Comparison of ENCODE assay signal across 8 mouse cellular contexts in genomic region chr19:61140342-61141206, GRCm38 (mm10). TPM values are rescaled to one million over a fixed set of nuclear protein-coding genes. Genes with fewer than 3 reads are reported as not detected.
DNase-seq lines count a peak whose midpoint lies in the region; ATAC-seq and TF ChIP-seq lines count a peak whose summit lies in the region.

Gene Zfp950, minus strand, starts transcription at chr19:61140840.

- under 1% methylated on average over 18 of the region's 18 CpGs for WGBS in forebrain, embryonic 16.5 days
- under 1% methylated on average over 18 of the region's 18 CpGs for WGBS in lung, embryonic 14.5 days
- under 1% methylated on average over 18 of the region's 18 CpGs for WGBS in olfactory bulb, adult 2 months
- under 1% methylated on average over 18 of the region's 18 CpGs for WGBS in thymus, adult 2 months

- H3K9ac ChIP-seq in forebrain, embryonic 16.5 days (replicated peaks; ENCODE audit: low read depth, low read length) = peak within 1 kb of the TSS; percentile 70
- H3K9ac ChIP-seq in lung, embryonic 14.5 days = peak within 1 kb of the TSS; percentile 77

- intact Hi-C loops in heart, postnatal 36 days (cut with DNase I) = loop anchor here (5.0 kb wide), 1 partner anchor 253 kb away; the partner anchor contains the start of gene Grk5

- no peak within 1 kb of the TSS for H3K27ac ChIP-seq in forebrain, embryonic 16.5 days (ENCODE audit: low read length)
- H3K27ac ChIP-seq in layer of hippocampus, adult 2 months = peak within 1 kb of the TSS; percentile 88
- peak within 1 kb of the TSS; percentile 39; the same call in 1 of the 2 replicates for H3K27ac ChIP-seq in lung, embryonic 14.5 days (ENCODE audit: low read depth)
- H3K27ac ChIP-seq in olfactory bulb, adult 2 months (ENCODE audit: insufficient read depth, low read depth, low read length) = no peak within 1 kb of the TSS
- H3K27ac ChIP-seq in thymus, adult 2 months (ENCODE audit: control insufficient read depth, insufficient read depth, low read length) = peak within 1 kb of the TSS; percentile 51

- no peak for TF ChIP-seq CTCF in G1E (IDR thresholded peaks at IDR 0.05; ENCODE audit: low read depth, low read length)
- no peak for TF ChIP-seq CTCF in layer of hippocampus, adult 2 months (conservative IDR thresholded peaks at IDR 0.05)
- no peak for TF ChIP-seq CTCF in lung, embryonic 14.5 days (IDR thresholded peaks at IDR 0.05; ENCODE audit: low read depth)
- no peak for TF ChIP-seq CTCF in olfactory bulb, adult 2 months (IDR thresholded peaks at IDR 0.05; ENCODE audit: insufficient read depth, low read depth, low read length)
- no peak for TF ChIP-seq CTCF in thymus, adult 2 months (IDR thresholded peaks at IDR 0.05; ENCODE audit: borderline replicate concordance, control insufficient read depth, extremely low read depth, insufficient read depth, low read length, poor library complexity)

- ATAC-seq in G1E (ENCODE audit: extremely low read depth, insufficient number of reproducible peaks, low FRiP score, poor library complexity, severe bottlenecking) = peak; percentile 100
- peak; percentile 100 for ATAC-seq in forebrain, embryonic 16.5 days
- ATAC-seq in lung, embryonic 14.5 days (ENCODE audit: insufficient read depth) = peak; percentile 100

- H3K4me3 ChIP-seq in G1E (ENCODE audit: low read depth, low read length) = peak within 1 kb of the TSS; percentile 78
- peak within 1 kb of the TSS; percentile 69 for H3K4me3 ChIP-seq in forebrain, embryonic 16.5 days (replicated peaks; ENCODE audit: low read length)
- H3K4me3 ChIP-seq in layer of hippocampus, adult 2 months = peak within 1 kb of the TSS; percentile 88
- H3K4me3 ChIP-seq in lung, embryonic 14.5 days (ENCODE audit: low read depth, low read length) = peak within 1 kb of the TSS; percentile 74
- H3K4me3 ChIP-seq in olfactory bulb, adult 2 months (ENCODE audit: insufficient read depth, low read depth, low read length) = peak within 1 kb of the TSS; percentile 70
- peak within 1 kb of the TSS; percentile 69 for H3K4me3 ChIP-seq in thymus, adult 2 months (ENCODE audit: control insufficient read depth, insufficient read depth, low read length)

- TF ChIP-seq POLR2A in olfactory bulb, adult 2 months (IDR thresholded peaks at IDR 0.05; ENCODE audit: insufficient read depth, low read depth, low read length) = no peak; the same call in 1 of the 2 replicates
- no peak for TF ChIP-seq POLR2A in thymus, adult 2 months (IDR thresholded peaks at IDR 0.05; ENCODE audit: control insufficient read depth, extremely low read depth, insufficient read depth, low read length, poor library complexity)

- DNase-seq in G1E (ENCODE audit: low spot score) = peak; percentile 85
- peak; percentile 76 to 91 for DNase-seq in cerebellum, adult 18-20 months
- peak; percentile 76 to 80 for DNase-seq in heart, postnatal 36 days
- peak; percentile 74 to 92 for DNase-seq in layer of hippocampus, adult 2 months (ENCODE audit: low spot score in 2 of 2)
- peak; percentile 92 for DNase-seq in lung, embryonic 14.5 days
- peak; percentile 83 for DNase-seq in thymus, adult 2 months

- H3K9me3 ChIP-seq in G1E (replicated peaks) = no peaks in the 10 kb centered on the region
- H3K9me3 ChIP-seq in forebrain, embryonic 16.5 days (ENCODE audit: control insufficient read depth, low read length) = no peaks in the 10 kb centered on the region
- no peaks in the 10 kb centered on the region for H3K9me3 ChIP-seq in lung, embryonic 14.5 days (ENCODE audit: low read depth, low read length)

- H3K36me3 ChIP-seq in G1E (replicated peaks) = peaks cover 6% of the 10 kb centered on the region
- H3K36me3 ChIP-seq in forebrain, embryonic 16.5 days (ENCODE audit: control insufficient read depth, insufficient read depth) = no peaks in the 10 kb centered on the region
- H3K36me3 ChIP-seq in lung, embryonic 14.5 days (ENCODE audit: insufficient read depth) = no peaks in the 10 kb centered on the region
- H3K36me3 ChIP-seq in thymus, adult 2 months (ENCODE audit: control insufficient read depth, insufficient read depth, low read length) = no peaks in the 10 kb centered on the region

- H3K4me2 ChIP-seq in forebrain, embryonic 16.5 days (ENCODE audit: low read length) = peak within 1 kb of the TSS; percentile 87
- H3K4me2 ChIP-seq in lung, embryonic 14.5 days = peak within 1 kb of the TSS; percentile 68

- H3K4me1 ChIP-seq in G1E (ENCODE audit: insufficient read depth, low read depth, low read length) = peaks cover 16% of the 10 kb centered on the region
- H3K4me1 ChIP-seq in forebrain, embryonic 16.5 days (replicated peaks; ENCODE audit: control insufficient read depth, insufficient read depth, low read length) = peaks cover 7% of the 10 kb centered on the region
- H3K4me1 ChIP-seq in lung, embryonic 14.5 days (ENCODE audit: insufficient read depth) = 0 out of 2 replicates have a peak, but pooled peaks cover 4% of the 10 kb centered on the region
- H3K4me1 ChIP-seq in olfactory bulb, adult 2 months (ENCODE audit: control insufficient read depth, insufficient read depth, low read length) = no peaks in the 10 kb centered on the region
- H3K4me1 ChIP-seq in thymus, adult 2 months (replicated peaks; ENCODE audit: control insufficient read depth, insufficient read depth, low read length) = no peaks in the 10 kb centered on the region

- H3K27me3 ChIP-seq in G1E (ENCODE audit: insufficient read depth, low read length) = no peaks in the 10 kb centered on the region
- no peaks in the 10 kb centered on the region for H3K27me3 ChIP-seq in forebrain, embryonic 16.5 days (replicated peaks; ENCODE audit: control insufficient read depth, insufficient read depth, low read length)
- no peaks in the 10 kb centered on the region for H3K27me3 ChIP-seq in lung, embryonic 14.5 days (ENCODE audit: insufficient read depth, low read length)
- H3K27me3 ChIP-seq in thymus, adult 2 months (ENCODE audit: control insufficient read depth, insufficient read depth, low read length) = no peaks in the 10 kb centered on the region

RNA-seq across cellular contexts. Expression of gene Zfp950, which starts in this region (rescaled TPM):
- 37.9 and 49.1 TPM in 2 replicates for total RNA-seq in G1E (2014; fragmentation: Nextera tagmentation)
- 28.8 and 33.0 TPM in 2 replicates for total RNA-seq in G1E (2017)
- polyA plus RNA-seq in G1E (2012) = 0.18 and 0.26 TPM in 2 replicates
- polyA plus RNA-seq in forebrain, embryonic 16.5 days (2015; fragmentation: Nextera tagmentation; extraction: Ambion mirVana) = 48.3 and 54.7 TPM in 2 replicates
- 1 to 10 TPM; 7.6 to 9.5 TPM for total RNA-seq in heart, postnatal 36 days (2021)
- 10 to 100 TPM; 42.2 to 51.8 TPM for total RNA-seq in layer of hippocampus, adult 2 months (2021)
- 35.8 and 42.3 TPM in 2 replicates for polyA plus RNA-seq in lung, embryonic 14.5 days (2014; fragmentation: Nextera tagmentation; extraction: Ambion mirVana)
- polyA plus RNA-seq in olfactory bulb, adult 2 months (2012; ENCODE audit: insufficient read depth, insufficient read length, low replicate concordance, missing spikeins) = not detected in 2 replicates
- 8.8 and 9.8 TPM in 2 replicates for polyA plus RNA-seq in thymus, adult 2 months (2012; rRNA removed)

Comparison
In these comparisons a context has a peak if more than half of its experiments do, and no peak if none do; other contexts are left out.
1. H3K27ac ChIP-seq: peak in layer of hippocampus, adult 2 months (single experiment), lung, embryonic 14.5 days (single experiment) and thymus, adult 2 months (single experiment); none in forebrain, embryonic 16.5 days (single experiment) and olfactory bulb, adult 2 months (single experiment).
2. Peak in every context shown above with its lines, with median percentiles within 50 percentile points of each other: ATAC-seq, DNase-seq and H3K4me3 ChIP-seq.